Mouse (Mus musculus): ENCODE measurements around the gene Mettl7b.

DNA sequence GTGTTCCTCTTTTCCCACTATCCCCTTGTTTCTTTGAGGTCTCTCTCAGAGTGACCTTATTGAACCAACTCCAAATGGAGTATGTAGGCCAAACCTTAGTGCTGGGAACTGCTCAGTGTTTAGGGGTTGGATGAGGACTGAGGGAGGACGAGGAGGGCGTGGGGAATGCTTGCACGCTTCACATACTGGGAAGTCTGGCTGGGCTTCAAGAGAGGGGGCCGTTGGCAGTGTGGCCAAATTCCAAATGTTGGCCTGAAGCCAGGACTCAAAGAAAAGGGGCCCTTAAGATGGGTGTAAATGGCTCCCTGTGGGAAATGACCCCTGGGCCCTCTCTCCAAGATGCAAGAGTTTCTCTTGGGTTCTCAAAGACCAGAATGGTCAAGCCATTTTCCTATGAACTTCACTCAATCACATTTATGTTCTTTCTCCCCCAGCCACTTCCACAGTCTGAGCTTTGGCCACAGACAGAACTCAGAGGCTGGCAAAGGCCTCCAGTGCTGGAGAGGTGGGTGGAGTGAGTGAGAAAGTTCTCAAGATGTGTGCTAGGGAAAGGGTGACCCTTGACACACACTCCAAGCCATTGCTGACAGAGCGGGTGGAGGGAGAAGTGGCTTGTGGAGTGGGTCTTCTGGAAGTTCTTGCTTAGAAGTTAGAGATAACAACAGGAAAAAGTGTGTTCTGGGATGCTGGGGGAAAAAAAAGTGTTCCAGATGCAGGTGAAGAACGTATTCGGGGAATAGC lies 31.0 kb downstream of the Mettl7b start:
- TF ChIP-seq TAL1 (IDR thresholded peaks at IDR 0.05; ENCODE audit: low read length) (no peak), GATA1 (IDR thresholded peaks at IDR 0.05; ENCODE audit: low read length) (no peak)
